Mouse (Mus musculus): ENCODE data around the gene Tmsb4x.

DNA sequence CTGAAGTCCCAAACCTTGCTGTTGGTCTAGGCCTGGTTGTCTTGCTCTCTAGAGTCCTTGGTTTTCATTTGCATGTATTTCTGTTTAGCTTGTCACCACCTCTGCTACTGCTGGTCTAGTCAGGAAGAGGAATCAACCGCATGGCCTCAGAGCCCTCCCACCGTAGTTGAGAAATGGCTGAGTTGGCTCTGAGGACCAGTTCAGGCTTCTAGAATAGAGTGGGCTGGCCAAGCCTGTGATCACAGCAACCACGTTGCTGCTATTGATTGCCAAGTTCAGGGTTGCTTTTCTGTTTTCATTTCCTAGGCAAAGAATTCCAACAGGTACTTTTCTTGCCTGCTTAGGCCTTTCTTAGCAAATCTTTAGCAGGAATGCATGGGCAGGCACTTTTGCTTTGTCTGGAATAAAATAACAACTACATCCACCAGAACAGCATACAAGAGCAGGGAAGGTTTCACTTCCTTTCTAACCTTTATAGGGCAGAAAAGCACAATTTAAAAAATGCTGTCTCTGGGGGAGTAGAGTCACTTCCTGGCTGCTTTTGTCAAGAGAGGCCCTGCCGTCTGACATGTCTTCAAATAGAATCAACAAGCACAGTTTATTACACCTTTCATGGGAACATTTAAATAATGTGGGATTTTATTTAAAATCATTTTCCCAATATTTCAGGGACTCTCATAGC, 29.0 kb downstream of the Tmsb4x start:
- TF ChIP-seq CTCF (IDR thresholded peaks at IDR 0.05; ENCODE audit: low read depth, low read length) (no peak), POLR2A (IDR thresholded peaks at IDR 0.05; ENCODE audit: borderline replicate concordance, low read depth, low read length) (no peak)

Measured in bone marrow macrophage, adult 2 months (primary cell).